Mouse (Mus musculus): ENCODE results near the gene Ptpro. TPM values are rescaled to one million over a fixed set of nuclear protein-coding genes. Genes with fewer than 3 reads are reported as not detected.

Gene Ptpro
- polyA plus RNA-seq (2015; fragmentation: Nextera tagmentation; extraction: Ambion mirVana) = 44.8 and 45.8 TPM in 2 replicates

GRCm38 (mm10) chr6:137252194-137252886 lies at the start of gene Ptpro:
Gene Ptpro (plus strand): TSS chr6:137252319.
- H3K4me1 ChIP-seq (replicated peaks) = peaks cover 12% of the 10 kb centered on the region
- no peaks in the 10 kb centered on the region for H3K9me3 ChIP-seq
- no peaks in the 10 kb centered on the region for H3K36me3 ChIP-seq
- H3K9ac ChIP-seq = peak within 1 kb of the TSS; percentile 89
- peak; percentile 93 for ATAC-seq (ENCODE audit: low read depth)
- peak within 1 kb of the TSS; percentile 70 for H3K4me3 ChIP-seq
- peak within 1 kb of the TSS; percentile 96 for H3K27ac ChIP-seq (replicated peaks)
- WGBS = under 1% methylated on average over 52 of the region's 53 CpGs
- H3K27me3 ChIP-seq = no peaks in the 10 kb centered on the region
- peak within 1 kb of the TSS; percentile 74 for H3K4me2 ChIP-seq

- H3K9ac ChIP-seq = no peak overlapping the region
- no peak overlapping the region for H3K4me3 ChIP-seq
- no peaks in the 10 kb centered on the region for H3K27me3 ChIP-seq
- H3K4me1 ChIP-seq (replicated peaks) = no peaks in the 10 kb centered on the region
- ATAC-seq (ENCODE audit: low read depth) = no peak
- no peak overlapping the region for H3K27ac ChIP-seq (replicated peaks)
- no peaks in the 10 kb centered on the region for H3K36me3 ChIP-seq
- H3K4me2 ChIP-seq = no peak overlapping the region
- no peaks in the 10 kb centered on the region for H3K9me3 ChIP-seq
- WGBS = 88% methylated on average over 4 of the region's 4 CpGs
Observed at GRCm38 (mm10) chr6:137202661-137203060, 49.5 kb upstream of the Ptpro start.

GRCm38 (mm10) chr6:137205662-137206400 lies 46.3 kb upstream of the Ptpro start:
- Histone ChIP-seq H3K36me3 (no peaks in the 10 kb centered on the region), H3K4me3 (no peak overlapping the region), H3K9ac (no peak overlapping the region), H3K9me3 (no peaks in the 10 kb centered on the region), H3K4me2 (no peak overlapping the region), H3K27me3 (no peaks in the 10 kb centered on the region), H3K27ac (replicated peaks) (no peak overlapping the region), H3K4me1 (replicated peaks) (no peaks in the 10 kb centered on the region)
- 62% methylated on average over 11 of the region's 11 CpGs for WGBS
- ATAC-seq (ENCODE audit: low read depth) = no peak

- Histone ChIP-seq H3K27me3 (no peaks in the 10 kb centered on the region), H3K9me3 (no peaks in the 10 kb centered on the region), H3K4me3 (no peak overlapping the region), H3K36me3 (no peaks in the 10 kb centered on the region), H3K4me2 (no peak overlapping the region), H3K9ac (no peak overlapping the region), H3K27ac (replicated peaks) (no peak overlapping the region), H3K4me1 (replicated peaks) (no peaks in the 10 kb centered on the region)
- 91% methylated on average over 6 of the region's 6 CpGs for WGBS
- no peak for ATAC-seq (ENCODE audit: low read depth)
Observed at GRCm38 (mm10) chr6:137207126-137207525, 45.0 kb upstream of the Ptpro start.

GRCm38 (mm10) chr6:137209992-137210391 lies 42.1 kb upstream of the Ptpro start:
- WGBS = 80% methylated on average over 8 of the region's 8 CpGs
- no peak overlapping the region for H3K27ac ChIP-seq (replicated peaks)
- no peak overlapping the region for H3K4me2 ChIP-seq

DNA sequence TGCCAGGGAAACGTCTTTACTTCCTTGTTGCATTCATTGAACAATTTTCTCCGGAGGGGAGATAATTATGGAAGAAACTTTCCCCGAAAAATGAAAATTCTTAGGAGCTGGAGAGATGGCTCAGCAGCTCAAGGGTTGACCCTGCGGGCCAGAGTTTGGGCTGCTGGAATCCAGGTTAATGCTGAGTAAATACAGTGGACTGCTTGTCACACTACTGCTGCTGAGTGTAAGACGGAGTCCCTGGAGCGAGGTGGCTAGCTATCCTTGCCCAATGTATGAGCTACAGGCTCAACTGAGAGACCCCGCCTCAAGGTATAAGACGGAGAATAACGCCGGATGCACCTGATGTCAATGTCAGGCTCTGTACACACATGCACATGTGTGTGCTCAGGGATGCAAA lies 41.1 kb upstream of the Ptpro start:
- H3K4me1 ChIP-seq (replicated peaks) = no peaks in the 10 kb centered on the region
- H3K4me2 ChIP-seq = no peak overlapping the region
- H3K9me3 ChIP-seq = no peaks in the 10 kb centered on the region
- H3K27ac ChIP-seq (replicated peaks) = no peak overlapping the region
- H3K36me3 ChIP-seq = no peaks in the 10 kb centered on the region
- no peak for ATAC-seq (ENCODE audit: low read depth)
- H3K9ac ChIP-seq = no peak overlapping the region
- WGBS = 93% methylated on average over 10 of the region's 10 CpGs
- no peaks in the 10 kb centered on the region for H3K27me3 ChIP-seq
- H3K4me3 ChIP-seq = no peak overlapping the region

More at GRCm38 (mm10) chr6:137209992-137210391, 42.1 kb upstream of the Ptpro start:
- H3K36me3 ChIP-seq = no peaks in the 10 kb centered on the region
- no peak overlapping the region for H3K4me3 ChIP-seq
- H3K9ac ChIP-seq = no peak overlapping the region
- H3K9me3 ChIP-seq = no peaks in the 10 kb centered on the region
- no peaks in the 10 kb centered on the region for H3K27me3 ChIP-seq
- ATAC-seq (ENCODE audit: low read depth) = peak; percentile 44; the same call in 1 of the 2 replicates
- no peaks in the 10 kb centered on the region for H3K4me1 ChIP-seq (replicated peaks)

GRCm38 (mm10) chr6:137211441-137211840 lies 40.7 kb upstream of the Ptpro start:
- WGBS = 72% methylated on average over 2 of the region's 2 CpGs
- Histone ChIP-seq H3K27ac (replicated peaks) (no peak overlapping the region), H3K36me3 (no peaks in the 10 kb centered on the region), H3K9me3 (no peaks in the 10 kb centered on the region), H3K4me3 (no peak overlapping the region), H3K4me1 (replicated peaks) (no peaks in the 10 kb centered on the region), H3K27me3 (no peaks in the 10 kb centered on the region), H3K4me2 (no peak overlapping the region), H3K9ac (no peak overlapping the region)
- ATAC-seq (ENCODE audit: low read depth) = no peak

DNA sequence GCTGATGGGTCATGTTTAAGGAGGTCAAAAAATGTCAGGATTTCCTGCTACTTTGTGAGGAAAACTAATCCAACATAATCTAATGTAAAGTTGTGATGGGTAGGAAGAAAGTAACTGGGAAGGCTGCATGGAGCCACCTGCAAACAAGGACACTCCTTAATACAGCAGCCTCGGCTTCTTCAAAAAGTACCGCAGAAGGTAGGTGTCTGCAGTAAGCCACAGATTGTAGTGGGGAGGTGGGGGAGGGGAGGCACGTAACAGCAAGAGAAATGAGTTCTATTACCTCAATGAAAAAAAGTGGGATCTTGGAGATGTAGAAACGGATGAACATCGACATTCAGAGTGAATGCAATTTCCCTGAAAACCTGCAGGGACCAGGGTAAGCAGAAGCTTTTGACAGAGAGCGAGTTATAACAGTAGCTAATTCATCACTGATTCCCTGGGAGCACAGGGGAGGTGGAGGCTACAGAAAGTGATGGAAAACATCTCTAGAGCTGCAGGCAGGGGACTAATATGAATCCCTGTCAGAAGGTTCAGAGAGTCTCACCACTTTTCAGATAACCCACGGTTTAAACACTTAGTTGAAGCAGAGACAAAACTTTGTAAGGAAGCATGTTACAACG lies 34.2 kb upstream of the Ptpro start:
- WGBS = 80% methylated on average over 8 of the region's 8 CpGs
- no peak overlapping the region for H3K9ac ChIP-seq
- no peaks in the 10 kb centered on the region for H3K9me3 ChIP-seq
- ATAC-seq (ENCODE audit: low read depth) = no peak
- no peak overlapping the region for H3K4me2 ChIP-seq
- no peak overlapping the region for H3K27ac ChIP-seq (replicated peaks)
- H3K27me3 ChIP-seq = no peaks in the 10 kb centered on the region
- no peak overlapping the region for H3K4me3 ChIP-seq
- no peaks in the 10 kb centered on the region for H3K4me1 ChIP-seq (replicated peaks)
- H3K36me3 ChIP-seq = no peaks in the 10 kb centered on the region

DNA sequence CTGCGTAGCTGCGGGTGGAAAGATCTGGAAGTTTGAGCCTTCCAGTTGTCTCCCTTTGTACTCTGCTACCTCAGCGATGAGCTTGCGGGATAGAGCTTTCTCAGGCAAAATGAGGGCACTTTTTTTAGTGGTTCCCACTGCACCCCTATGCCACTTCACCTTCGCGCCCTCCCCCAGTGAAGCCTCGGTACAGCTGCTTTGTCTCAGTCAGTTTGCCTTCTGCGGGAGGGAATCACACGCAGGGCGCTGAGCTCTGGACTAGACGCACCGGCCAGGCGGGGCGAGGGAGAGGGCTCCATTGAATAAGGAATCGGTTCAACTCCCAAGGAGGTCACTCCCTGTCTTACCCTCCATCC lies 746 bp downstream of the Ptpro start:
- Histone ChIP-seq H3K27me3 (no peaks in the 10 kb centered on the region), H3K9me3 (no peaks in the 10 kb centered on the region), H3K4me2 (peak overlapping the region; percentile 74), H3K4me3 (peak overlapping the region; percentile 70), H3K27ac (replicated peaks) (peak overlapping the region; percentile 96), H3K36me3 (no peaks in the 10 kb centered on the region), H3K4me1 (replicated peaks) (peaks cover 12% of the 10 kb centered on the region), H3K9ac (peak overlapping the region; percentile 89)
- WGBS = under 1% methylated on average over 15 of the region's 15 CpGs
- peak; percentile 74 for ATAC-seq (ENCODE audit: low read depth)

DNA sequence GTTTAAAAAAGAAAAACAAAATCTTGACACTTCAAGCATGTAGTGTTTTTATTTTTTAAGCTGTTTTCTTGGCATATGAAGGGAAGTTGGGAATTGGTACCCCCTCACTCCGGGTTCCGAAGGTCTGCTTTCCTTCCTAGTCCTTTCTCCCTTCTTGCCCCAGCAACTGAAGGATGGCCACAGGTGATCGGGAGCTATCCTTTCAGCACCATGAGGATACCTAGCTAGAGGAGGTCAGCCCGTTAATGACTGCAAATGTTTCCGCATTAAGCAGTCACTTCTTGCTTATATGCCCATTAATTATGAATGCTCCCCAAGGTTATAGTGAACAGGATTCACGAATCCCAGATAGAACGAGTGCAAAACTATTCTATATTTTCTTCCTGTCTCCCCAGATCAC lies 1.3 kb downstream of the Ptpro start:
- Histone ChIP-seq H3K36me3 (no peaks in the 10 kb centered on the region), H3K27ac (replicated peaks) (no peak overlapping the region), H3K27me3 (no peaks in the 10 kb centered on the region), H3K9me3 (no peaks in the 10 kb centered on the region), H3K4me3 (peak overlapping the region; percentile 70), H3K9ac (peak overlapping the region; percentile 89), H3K4me2 (peak overlapping the region; percentile 74), H3K4me1 (replicated peaks) (peaks cover 12% of the 10 kb centered on the region)
- no peak for ATAC-seq (ENCODE audit: low read depth)
- 4% methylated on average over 7 of the region's 7 CpGs for WGBS

GRCm38 (mm10) chr6:137261033-137261432 lies 8.9 kb downstream of the Ptpro start:
- ATAC-seq (ENCODE audit: low read depth) = no peak
- WGBS = 92% methylated on average over 1 of the region's 1 CpGs

GRCm38 (mm10) chr6:137262087-137262486 lies 10.0 kb downstream of the Ptpro start:
- Histone ChIP-seq H3K4me3 (no peak overlapping the region), H3K4me2 (no peak overlapping the region), H3K9ac (no peak overlapping the region), H3K27ac (replicated peaks) (no peak overlapping the region), H3K9me3 (no peaks in the 10 kb centered on the region), H3K27me3 (no peaks in the 10 kb centered on the region), H3K4me1 (replicated peaks) (peaks cover 4% of the 10 kb centered on the region; the same call in 1 of the 2 replicates), H3K36me3 (no peaks in the 10 kb centered on the region)
- ATAC-seq (ENCODE audit: low read depth) = no peak
- 37% methylated on average over 3 of the region's 3 CpGs for WGBS

More at GRCm38 (mm10) chr6:137261033-137261432, 8.9 kb downstream of the Ptpro start:
- Histone ChIP-seq H3K9me3 (no peaks in the 10 kb centered on the region), H3K4me3 (no peak overlapping the region), H3K4me2 (no peak overlapping the region), H3K36me3 (no peaks in the 10 kb centered on the region), H3K9ac (no peak overlapping the region), H3K4me1 (replicated peaks) (no peaks in the 10 kb centered on the region), H3K27me3 (no peaks in the 10 kb centered on the region), H3K27ac (replicated peaks) (no peak overlapping the region)
